ENCODE assay signal across 8 mouse cellular contexts in the genomic region with DNA sequence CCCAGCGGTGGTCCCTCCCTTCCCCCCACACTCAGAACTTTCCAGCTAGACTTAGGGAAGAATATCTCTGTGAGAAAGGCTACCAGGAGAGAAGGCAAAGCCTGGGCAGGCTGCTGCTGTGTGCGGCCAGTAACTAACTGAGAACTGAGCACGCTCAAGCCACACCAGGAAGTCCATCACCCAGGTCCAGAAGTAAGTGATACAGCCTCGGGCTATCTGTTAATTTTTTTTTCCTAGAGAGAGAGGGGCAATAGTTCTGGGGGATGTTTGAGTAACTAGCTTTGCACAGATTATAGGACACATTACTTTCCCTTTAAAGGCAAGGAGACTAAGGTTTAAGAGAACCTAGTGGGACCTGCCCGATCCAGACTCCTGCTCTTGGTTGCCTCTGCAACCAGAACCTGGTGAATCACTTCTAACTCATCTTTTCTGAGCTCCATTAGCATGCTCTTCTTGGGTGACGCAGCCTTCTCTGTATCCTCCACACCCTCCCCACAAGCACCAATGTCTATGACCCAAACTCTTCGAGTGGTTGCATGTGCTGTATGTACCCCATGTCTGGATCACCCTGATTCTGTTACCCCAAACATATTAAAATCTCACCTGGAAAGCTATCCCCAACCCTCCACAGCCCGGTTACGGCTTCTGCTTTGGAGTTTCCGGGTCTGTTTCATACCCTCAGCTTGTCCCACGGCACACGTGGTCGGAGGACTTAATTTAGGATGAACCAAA. TPM values are rescaled to one million over a fixed set of nuclear protein-coding genes. Genes with fewer than 3 reads are reported as not detected.
DNase-seq lines count a peak whose midpoint lies in the region; ATAC-seq lines count a peak whose summit lies in the region.

No protein-coding gene starts in this region.

- peak overlapping the region; percentile 93 for H3K4me2 ChIP-seq in kidney, embryonic 15.5 days
- H3K4me2 ChIP-seq in forebrain, embryonic 12.5 days, result peak overlapping the region; percentile 85
- H3K4me2 ChIP-seq in liver, embryonic 11.5 days, result peak overlapping the region; percentile 72
- H3K4me2 ChIP-seq in stomach, embryonic 14.5 days (replicated peaks; ENCODE audit: low read depth, low read length), result peak overlapping the region; percentile 73

- H3K27ac ChIP-seq in kidney, embryonic 15.5 days, result no peak overlapping the region
- no peak overlapping the region for H3K27ac ChIP-seq in forebrain, embryonic 12.5 days
- peak overlapping the region; percentile 66 for H3K27ac ChIP-seq in liver, embryonic 11.5 days (ENCODE audit: low read depth, low read length)
- H3K27ac ChIP-seq in stomach, embryonic 14.5 days (ENCODE audit: low read length), result no peak overlapping the region

- no peak for DNase-seq in kidney, adult 9 months
- DNase-seq in Muller cell, postnatal 12 days (ENCODE audit: inconsistent ontology term), result peak; percentile 34
- peak; percentile 53 for DNase-seq in liver, embryonic 11.5 days (ENCODE audit: low spot score)
- no peak for DNase-seq in testis, postnatal 14 days (ENCODE audit: low spot score)
- DNase-seq in adrenal gland, postnatal 25 days, result no peak

- H3K9ac ChIP-seq in kidney, embryonic 15.5 days, result peak overlapping the region; percentile 85
- H3K9ac ChIP-seq in forebrain, embryonic 12.5 days, result peak overlapping the region; percentile 89
- H3K9ac ChIP-seq in liver, embryonic 11.5 days (ENCODE audit: low read depth, low read length), result peak overlapping the region; percentile 95
- peak overlapping the region; percentile 77 for H3K9ac ChIP-seq in stomach, embryonic 14.5 days (replicated peaks; ENCODE audit: low read depth, low read length)

- peak overlapping the region; percentile 75 for H3K4me3 ChIP-seq in kidney, embryonic 15.5 days (replicated peaks)
- peak overlapping the region; percentile 78 for H3K4me3 ChIP-seq in forebrain, embryonic 12.5 days (replicated peaks)
- H3K4me3 ChIP-seq in liver, embryonic 11.5 days (ENCODE audit: low read depth, low read length), result peak overlapping the region; percentile 69
- H3K4me3 ChIP-seq in stomach, embryonic 14.5 days (ENCODE audit: low read depth, low read length), result peak overlapping the region; percentile 87

- no peaks in the 10 kb centered on the region for H3K9me3 ChIP-seq in kidney, embryonic 15.5 days (replicated peaks)
- no peaks in the 10 kb centered on the region for H3K9me3 ChIP-seq in forebrain, embryonic 12.5 days
- H3K9me3 ChIP-seq in liver, embryonic 11.5 days (ENCODE audit: control insufficient read depth, low read length), result no peaks in the 10 kb centered on the region
- H3K9me3 ChIP-seq in stomach, embryonic 14.5 days (ENCODE audit: control insufficient read depth, low read depth, low read length), result no peaks in the 10 kb centered on the region

- H3K4me1 ChIP-seq in kidney, embryonic 15.5 days, result peaks cover 28% of the 10 kb centered on the region
- H3K4me1 ChIP-seq in forebrain, embryonic 12.5 days, result peaks cover 24% of the 10 kb centered on the region
- H3K4me1 ChIP-seq in liver, embryonic 11.5 days (replicated peaks; ENCODE audit: control insufficient read depth, insufficient read depth, low read length), result peaks cover 18% of the 10 kb centered on the region
- H3K4me1 ChIP-seq in stomach, embryonic 14.5 days (ENCODE audit: control insufficient read depth, insufficient read depth, low read length), result peaks cover 12% of the 10 kb centered on the region; the same call in 1 of the 2 replicates

- no peak for ATAC-seq in kidney, embryonic 15.5 days (replicated peaks; ENCODE audit: low FRiP score)
- peak; percentile 18; the same call in 1 of the 2 replicates for ATAC-seq in forebrain, embryonic 12.5 days (ENCODE audit: low FRiP score)
- ATAC-seq in liver, embryonic 11.5 days (replicated peaks; ENCODE audit: low FRiP score), result peak; percentile 37; the same call in 1 of the 2 replicates
- no peak for ATAC-seq in stomach, embryonic 14.5 days (ENCODE audit: insufficient number of reproducible peaks, insufficient read depth, low FRiP score, low read depth)

- no peaks in the 10 kb centered on the region for H3K27me3 ChIP-seq in kidney, embryonic 15.5 days
- H3K27me3 ChIP-seq in forebrain, embryonic 12.5 days, result no peaks in the 10 kb centered on the region
- H3K27me3 ChIP-seq in liver, embryonic 11.5 days (replicated peaks; ENCODE audit: control insufficient read depth, insufficient read depth, low read length), result no peaks in the 10 kb centered on the region
- H3K27me3 ChIP-seq in stomach, embryonic 14.5 days (ENCODE audit: control insufficient read depth, insufficient read depth, low read length), result no peaks in the 10 kb centered on the region

- H3K36me3 ChIP-seq in kidney, embryonic 15.5 days, result peaks cover 13% of the 10 kb centered on the region
- H3K36me3 ChIP-seq in forebrain, embryonic 12.5 days (replicated peaks), result peaks cover 12% of the 10 kb centered on the region
- peaks cover 11% of the 10 kb centered on the region for H3K36me3 ChIP-seq in liver, embryonic 11.5 days (ENCODE audit: control insufficient read depth, insufficient read depth, low read length)
- H3K36me3 ChIP-seq in stomach, embryonic 14.5 days (ENCODE audit: control insufficient read depth, insufficient read depth, low read length), result peaks cover 2% of the 10 kb centered on the region; the same call in 1 of the 2 replicates

- 5% methylated on average over 13 of the region's 13 CpGs for WGBS in kidney, embryonic 15.5 days
- 11% methylated on average over 13 of the region's 13 CpGs for whole genome bisulfite sequencing in forebrain, embryonic 12.5 days
- 5% methylated on average over 13 of the region's 13 CpGs for WGBS in liver, embryonic 11.5 days
- WGBS in stomach, embryonic 14.5 days, result 7% methylated on average over 13 of the region's 13 CpGs

RNA-seq across cellular contexts. Expression of a gene that starts 8.8 kb away (rescaled TPM):
- 88.9 and 92.7 TPM in 2 replicates for polyA plus RNA-seq in kidney, embryonic 15.5 days (2015; fragmentation: Nextera tagmentation; extraction: Ambion mirVana)
- 103 and 109 TPM in 2 replicates for polyA plus RNA-seq in forebrain, embryonic 12.5 days (2016; fragmentation: Nextera tagmentation; extraction: Ambion mirVana)
- polyA plus RNA-seq in liver, embryonic 11.5 days (2014; fragmentation: Nextera tagmentation; extraction: Ambion mirVana), result 99.8 and 105 TPM in 2 replicates
- 45.3 and 45.5 TPM in 2 replicates for polyA plus RNA-seq in stomach, embryonic 14.5 days (2014; fragmentation: Nextera tagmentation; extraction: Ambion mirVana)
- total RNA-seq in adrenal gland, postnatal 25 days (2021), result 17.8 and 22.0 TPM in 2 replicates

RNA-seq across cellular contexts. Expression of a gene that starts 15.2 kb away (rescaled TPM):
- polyA plus RNA-seq in kidney, embryonic 15.5 days (2015; fragmentation: Nextera tagmentation; extraction: Ambion mirVana), result 73.6 and 80.5 TPM in 2 replicates
- 77.8 and 88.3 TPM in 2 replicates for polyA plus RNA-seq in forebrain, embryonic 12.5 days (2016; fragmentation: Nextera tagmentation; extraction: Ambion mirVana)
- 80.1 and 89.3 TPM in 2 replicates for polyA plus RNA-seq in liver, embryonic 11.5 days (2014; fragmentation: Nextera tagmentation; extraction: Ambion mirVana)
- 68.3 and 74.8 TPM in 2 replicates for polyA plus RNA-seq in stomach, embryonic 14.5 days (2014; fragmentation: Nextera tagmentation; extraction: Ambion mirVana)
- 35.6 and 37.0 TPM in 2 replicates for total RNA-seq in adrenal gland, postnatal 25 days (2021)

RNA-seq across cellular contexts. Expression of a gene that starts 41.4 kb away (rescaled TPM):
- 3.3 and 3.5 TPM in 2 replicates for polyA plus RNA-seq in kidney, embryonic 15.5 days (2015; fragmentation: Nextera tagmentation; extraction: Ambion mirVana)
- polyA plus RNA-seq in forebrain, embryonic 12.5 days (2016; fragmentation: Nextera tagmentation; extraction: Ambion mirVana), result 0.78 and 0.82 TPM in 2 replicates
- 0.75 and 1.5 TPM in 2 replicates for polyA plus RNA-seq in liver, embryonic 11.5 days (2014; fragmentation: Nextera tagmentation; extraction: Ambion mirVana)
- 2.2 and 2.6 TPM in 2 replicates for polyA plus RNA-seq in stomach, embryonic 14.5 days (2014; fragmentation: Nextera tagmentation; extraction: Ambion mirVana)
- 1.8 TPM in 1 of 2 replicates, not detected in the other for total RNA-seq in adrenal gland, postnatal 25 days (2021)

Comparison
In these comparisons a context has a peak if more than half of its experiments do, and no peak if none do; other contexts are left out.
1. ATAC-seq: peak in forebrain, embryonic 12.5 days (single experiment) and liver, embryonic 11.5 days (single experiment); none in kidney, embryonic 15.5 days (single experiment) and stomach, embryonic 14.5 days (single experiment).
2. DNase-seq: peak in Muller cell, postnatal 12 days (single experiment) and liver, embryonic 11.5 days (single experiment); none in kidney, adult 9 months (single experiment), testis, postnatal 14 days (single experiment) and adrenal gland, postnatal 25 days (single experiment).
3. Peak in every context shown above with its lines, with median percentiles within 50 percentile points of each other: H3K4me2 ChIP-seq, H3K4me3 ChIP-seq and H3K9ac ChIP-seq.